Mouse (Mus musculus) heart, embryonic 15.5 days (tissue): ENCODE measurements around the gene Gpr107. TPM values are rescaled to one million over a fixed set of nuclear protein-coding genes. Genes with fewer than 3 reads are reported as not detected.

Experiments
- ATAC-seq: fragments of 200-750 bp; cut with Nextera tagmentation; replicated peaks from 2 replicates; pipeline ENCODE4 v1.8.0; 2017; ENCODE audit warnings: low read depth, moderate TSS enrichment; ENCODE audit not compliant: insufficient number of reproducible peaks, insufficient read depth, low FRiP score
- H3K27ac ChIP-seq: fragments of 300-500 bp; sonication (generic); 2 replicates; pipeline ENCODE4 v1.5.1; 2015; ENCODE audit warnings: mild to moderate bottlenecking, inconsistent platforms
- H3K27me3 ChIP-seq: fragments of 300-500 bp; sonication (generic); 2 replicates; pipeline ENCODE4 v1.6.1; 2015; ENCODE audit warnings: inconsistent platforms
- H3K36me3 ChIP-seq: fragments of 300-500 bp; sonication (generic); 2 replicates; pipeline ENCODE4 v1.6.1; 2015; ENCODE audit warnings: mild to moderate bottlenecking, inconsistent platforms
- H3K4me1 ChIP-seq: fragments of 300-500 bp; sonication (generic); replicated peaks from 2 replicates; pipeline ENCODE4 v1.6.1; 2015; ENCODE audit warnings: inconsistent platforms
- H3K4me2 ChIP-seq: fragments of 300-500 bp; sonication (generic); 2 replicates; pipeline ENCODE4 v1.6.1; 2015; ENCODE audit warnings: inconsistent platforms, mild to moderate bottlenecking, moderate library complexity
- H3K4me3 ChIP-seq: fragments of 300-500 bp; sonication (generic); 2 replicates; pipeline ENCODE4 v1.5.1; 2015; ENCODE audit warnings: mild to moderate bottlenecking, inconsistent platforms
- H3K9ac ChIP-seq: fragments of 300-500 bp; sonication (generic); 2 replicates; pipeline ENCODE4 v1.6.1; 2015; ENCODE audit warnings: mild to moderate bottlenecking, inconsistent platforms
- H3K9me3 ChIP-seq: fragments of 300-500 bp; sonication (generic); replicated peaks from 2 replicates; pipeline ENCODE4 v1.6.1; 2016; ENCODE audit warnings: inconsistent platforms
- WGBS: fragments of 180-500 bp; shearing (Covaris S2); methylation state at CpG from one replicate; pipeline ENCODE4 v1.1.7; 2015; ENCODE audit warnings: mixed read lengths; 5-methylcytosine and 5-hydroxymethylcytosine counted together
- polyA plus RNA-seq: library from polyadenylated mRNA; unstranded; fragments of >200 nt; fragmentation: Nextera tagmentation; extraction: Ambion mirVana; gene quantifications from 2 replicates; pipeline ENCODE4 v1.2.1, GENCODE M21; 2015

Gpr107 gene
- 26.4 and 31.0 TPM in 2 replicates for polyA plus RNA-seq

DNA sequence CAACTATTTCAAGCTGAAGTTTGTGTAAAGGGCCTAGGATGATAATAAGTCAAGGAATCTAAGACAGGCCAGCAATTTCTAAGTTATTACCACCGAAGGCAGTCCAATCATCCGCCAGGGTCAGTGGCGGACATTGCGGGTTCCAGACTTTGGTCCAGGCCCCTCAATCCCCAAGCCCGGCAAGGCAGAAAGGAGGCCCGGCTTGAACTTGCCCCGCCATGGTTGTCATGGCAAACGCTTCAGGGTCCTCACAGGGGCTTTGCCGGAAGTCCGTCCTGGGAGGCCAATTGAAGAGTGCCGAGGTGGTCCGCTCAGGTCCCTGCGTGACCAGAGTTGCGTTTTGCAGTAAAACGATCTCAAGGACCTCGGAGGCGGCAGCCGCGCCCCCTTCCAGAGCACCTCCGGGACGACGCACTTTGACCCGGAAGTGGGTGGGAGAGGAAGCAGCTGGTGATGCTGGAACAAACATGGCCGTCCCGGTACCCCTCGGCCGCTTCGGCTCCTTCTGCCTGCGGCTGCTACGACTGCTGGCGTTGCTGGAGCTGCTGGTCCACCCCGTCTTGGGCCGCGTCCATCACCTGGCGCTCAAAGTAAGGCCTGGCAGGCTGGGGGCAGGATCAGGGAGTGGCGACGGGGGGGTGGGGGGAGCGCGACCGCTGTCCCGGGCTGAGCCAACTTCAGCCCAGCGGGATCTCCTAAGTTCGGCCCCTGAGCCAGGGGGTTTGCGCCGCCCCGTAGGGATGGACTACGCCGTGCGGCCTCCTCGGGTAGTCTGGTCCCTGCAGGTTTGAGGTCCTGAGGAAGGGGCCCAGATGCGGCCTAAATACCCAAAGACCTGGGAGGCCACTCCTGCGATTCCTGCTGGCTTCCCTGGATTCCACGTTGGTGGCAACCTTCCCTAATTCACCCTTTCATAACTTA lies at the start of gene Gpr107:
Gpr107 (plus strand) TSS at position 425 of the 921 bp plus-strand sequence.
- WGBS, result under 1% methylated on average over 53 of the region's 53 CpGs
- Histone ChIP-seq H3K9ac (peak within 1 kb of the TSS; percentile 86), H3K9me3 (no peaks in the 10 kb centered on the region; the same call in 1 of the 2 replicates), H3K27me3 (no peaks in the 10 kb centered on the region), H3K27ac (peak within 1 kb of the TSS; percentile 81), H3K4me1 (peaks cover 28% of the 10 kb centered on the region), H3K4me3 (peak within 1 kb of the TSS; percentile 83), H3K4me2 (peak within 1 kb of the TSS; percentile 64), H3K36me3 (peaks cover 16% of the 10 kb centered on the region)
- peak; percentile 86 for ATAC-seq

GRCm38 (mm10) chr2:31103321-31103720 lies 48.8 kb upstream of the Gpr107 start:
- H3K9ac ChIP-seq, result no peak overlapping the region
- H3K4me3 ChIP-seq, result no peak overlapping the region
- no peak overlapping the region for H3K4me2 ChIP-seq
- H3K27ac ChIP-seq, result no peak overlapping the region
- 68% methylated on average over 8 of the region's 8 CpGs for WGBS
- no peaks in the 10 kb centered on the region for H3K9me3 ChIP-seq
- peaks cover 4% of the 10 kb centered on the region; the same call in 1 of the 2 replicates for H3K36me3 ChIP-seq
- H3K4me1 ChIP-seq, result peaks cover 28% of the 10 kb centered on the region
- no peak for ATAC-seq
- no peaks in the 10 kb centered on the region for H3K27me3 ChIP-seq

GRCm38 (mm10) chr2:31105279-31105678 lies 46.8 kb upstream of the Gpr107 start:
- Histone ChIP-seq H3K27ac (no peak overlapping the region), H3K9ac (no peak overlapping the region), H3K4me1 (peaks cover 37% of the 10 kb centered on the region), H3K4me3 (no peak overlapping the region), H3K36me3 (0 out of 2 replicates have a peak, but pooled peaks cover under 1% of the 10 kb centered on the region), H3K4me2 (no peak overlapping the region), H3K27me3 (no peaks in the 10 kb centered on the region), H3K9me3 (no peaks in the 10 kb centered on the region)
- no peak for ATAC-seq
- 59% methylated on average over 3 of the region's 3 CpGs for WGBS

DNA sequence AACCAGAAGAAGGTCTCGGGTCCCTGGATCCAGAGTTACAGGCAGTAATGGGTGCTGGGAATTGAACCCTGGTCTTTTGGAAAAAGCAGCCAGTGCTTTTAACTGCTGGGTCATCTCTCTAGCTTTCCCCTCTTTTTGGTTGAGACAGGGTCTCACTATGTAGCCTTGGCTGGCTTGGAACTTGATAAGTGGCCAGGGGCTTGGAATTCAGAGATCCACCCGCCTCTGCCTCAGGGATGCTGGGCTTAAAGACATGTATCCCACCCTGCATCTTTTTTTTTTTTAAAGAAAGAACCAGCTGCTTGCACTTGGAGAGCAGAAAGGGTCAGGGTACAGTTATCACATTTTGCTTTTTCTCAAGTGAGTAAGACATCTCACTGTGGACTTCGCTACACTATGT lies 46.1 kb upstream of the Gpr107 start:
- Histone ChIP-seq H3K27me3 (no peaks in the 10 kb centered on the region), H3K9me3 (no peaks in the 10 kb centered on the region), H3K27ac (peak overlapping the region; percentile 82; the same call in 1 of the 2 replicates), H3K4me1 (peaks cover 38% of the 10 kb centered on the region), H3K4me3 (no peak overlapping the region), H3K4me2 (no peak overlapping the region), H3K36me3 (no peaks in the 10 kb centered on the region), H3K9ac (no peak overlapping the region)
- WGBS, result 89% methylated on average over 3 of the region's 3 CpGs
- ATAC-seq, result no peak

DNA sequence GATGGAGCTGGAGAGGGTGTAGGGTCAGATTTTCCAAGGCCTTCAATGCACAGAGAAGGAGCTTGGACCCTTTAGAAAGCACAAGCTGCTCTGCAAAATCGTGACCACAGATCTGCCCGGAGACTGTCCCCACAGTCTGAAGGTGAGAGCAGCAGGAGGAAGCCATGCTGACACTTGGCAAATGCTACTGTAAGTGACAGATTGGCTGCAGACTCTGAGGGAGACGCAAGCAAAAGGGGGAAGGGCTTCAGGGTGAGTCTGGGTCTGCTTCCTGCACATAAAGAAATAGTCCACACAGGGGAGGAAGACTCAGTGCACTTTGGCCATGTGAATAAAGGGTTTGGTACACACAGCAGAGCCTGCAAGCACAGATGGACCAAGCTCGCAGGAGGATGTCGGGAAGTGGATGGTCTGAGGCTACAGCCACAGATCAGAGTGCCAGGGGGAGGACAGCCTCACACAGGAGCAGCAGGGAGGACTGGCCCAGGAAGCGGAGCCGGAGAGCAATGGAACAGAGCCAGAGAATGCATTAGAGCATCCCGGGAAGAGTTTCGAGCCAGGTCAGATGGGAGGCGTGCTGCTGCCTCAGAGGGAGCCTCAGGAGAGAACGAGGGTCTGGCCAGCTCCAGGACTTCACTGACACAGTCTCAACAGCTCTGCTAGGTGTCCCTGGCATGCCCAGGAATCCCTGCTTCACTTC lies 45.3 kb upstream of the Gpr107 start:
- 7% methylated on average over 11 of the region's 11 CpGs for WGBS
- Histone ChIP-seq H3K4me1 (peaks cover 40% of the 10 kb centered on the region), H3K4me3 (peak overlapping the region; percentile 10; the same call in 1 of the 2 replicates), H3K4me2 (peak overlapping the region; percentile 49), H3K9me3 (no peaks in the 10 kb centered on the region), H3K27me3 (no peaks in the 10 kb centered on the region), H3K27ac (peak overlapping the region; percentile 82), H3K36me3 (no peaks in the 10 kb centered on the region), H3K9ac (0 out of 2 replicates have a peak overlapping the region, but pooled peaks have one; percentile 25)
- peak; percentile 79 for ATAC-seq

GRCm38 (mm10) chr2:31108186-31108585 lies 43.9 kb upstream of the Gpr107 start:
- no peak for ATAC-seq
- Histone ChIP-seq H3K36me3 (no peaks in the 10 kb centered on the region), H3K27me3 (no peaks in the 10 kb centered on the region), H3K4me1 (peaks cover 47% of the 10 kb centered on the region), H3K4me2 (no peak overlapping the region), H3K4me3 (no peak overlapping the region), H3K9ac (no peak overlapping the region), H3K27ac (peak overlapping the region; percentile 82), H3K9me3 (no peaks in the 10 kb centered on the region)
- WGBS, result 54% methylated on average over 6 of the region's 6 CpGs

DNA sequence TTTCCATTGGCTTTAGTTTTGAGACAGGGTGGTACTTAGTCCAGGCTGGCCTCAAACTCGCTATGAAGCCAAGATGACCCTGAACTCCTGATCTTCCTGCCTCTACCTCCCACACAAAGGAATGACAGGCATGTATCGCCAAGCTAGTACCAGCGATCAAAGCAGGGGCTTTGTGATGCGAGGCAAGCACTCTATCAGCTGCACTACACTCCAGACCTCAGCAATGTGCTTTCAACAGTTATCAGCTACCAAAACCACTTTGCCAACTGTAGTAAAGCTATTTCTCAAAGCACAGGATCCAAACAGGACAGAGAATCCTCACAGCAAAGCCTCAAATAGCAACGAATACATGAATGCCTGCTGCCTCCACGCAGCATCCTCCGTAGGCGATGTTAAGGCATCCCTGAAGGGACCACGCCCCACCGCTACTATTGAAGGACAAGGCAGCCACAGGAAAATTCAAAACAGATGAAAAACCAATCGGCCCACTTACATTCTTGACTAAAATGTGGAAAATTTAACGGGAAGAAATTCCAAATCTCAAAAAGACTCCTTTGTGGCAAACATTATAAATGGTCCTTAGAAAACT lies 42.1 kb upstream of the Gpr107 start:
- Histone ChIP-seq H3K36me3 (no peaks in the 10 kb centered on the region), H3K27ac (no peak overlapping the region), H3K9ac (no peak overlapping the region), H3K4me3 (no peak overlapping the region), H3K4me2 (no peak overlapping the region), H3K9me3 (no peaks in the 10 kb centered on the region), H3K4me1 (peaks cover 47% of the 10 kb centered on the region), H3K27me3 (no peaks in the 10 kb centered on the region)
- WGBS, result 47% methylated on average over 12 of the region's 12 CpGs
- ATAC-seq, result no peak

DNA sequence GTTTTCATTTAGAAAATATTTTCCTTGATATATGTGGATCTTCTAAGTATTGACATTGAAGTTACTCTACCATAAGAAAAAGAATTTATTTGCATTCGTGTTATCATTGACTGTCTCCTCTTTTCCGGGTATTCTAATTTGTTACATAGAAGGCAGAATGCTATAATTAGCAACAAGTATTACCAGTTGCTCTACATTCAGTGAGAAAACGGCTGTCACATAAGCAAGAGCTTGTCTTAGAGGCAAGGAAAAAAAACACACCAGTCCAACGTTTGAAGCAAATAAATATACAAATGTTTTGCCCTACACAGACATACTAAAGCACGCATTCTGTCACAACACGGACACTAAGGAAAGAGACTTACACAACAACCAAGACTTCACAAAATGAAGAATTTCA lies 40.4 kb upstream of the Gpr107 start:
- no peaks in the 10 kb centered on the region for H3K36me3 ChIP-seq
- H3K27me3 ChIP-seq, result no peaks in the 10 kb centered on the region
- H3K27ac ChIP-seq, result no peak overlapping the region
- H3K4me2 ChIP-seq, result no peak overlapping the region
- ATAC-seq, result no peak
- H3K4me1 ChIP-seq, result peaks cover 52% of the 10 kb centered on the region
- H3K4me3 ChIP-seq, result no peak overlapping the region
- H3K9me3 ChIP-seq, result no peaks in the 10 kb centered on the region
- 53% methylated on average over 6 of the region's 6 CpGs for whole genome bisulfite sequencing
- H3K9ac ChIP-seq, result no peak overlapping the region

GRCm38 (mm10) chr2:31114205-31114604 lies 37.9 kb upstream of the Gpr107 start:
- no peak overlapping the region for H3K4me3 ChIP-seq
- WGBS, result 90% methylated on average over 2 of the region's 2 CpGs
- no peak for ATAC-seq
- H3K9ac ChIP-seq, result no peak overlapping the region
- H3K4me2 ChIP-seq, result no peak overlapping the region
- no peaks in the 10 kb centered on the region for H3K27me3 ChIP-seq
- no peaks in the 10 kb centered on the region for H3K9me3 ChIP-seq
- H3K36me3 ChIP-seq, result no peaks in the 10 kb centered on the region
- H3K27ac ChIP-seq, result no peak overlapping the region
- H3K4me1 ChIP-seq, result peaks cover 39% of the 10 kb centered on the region

DNA sequence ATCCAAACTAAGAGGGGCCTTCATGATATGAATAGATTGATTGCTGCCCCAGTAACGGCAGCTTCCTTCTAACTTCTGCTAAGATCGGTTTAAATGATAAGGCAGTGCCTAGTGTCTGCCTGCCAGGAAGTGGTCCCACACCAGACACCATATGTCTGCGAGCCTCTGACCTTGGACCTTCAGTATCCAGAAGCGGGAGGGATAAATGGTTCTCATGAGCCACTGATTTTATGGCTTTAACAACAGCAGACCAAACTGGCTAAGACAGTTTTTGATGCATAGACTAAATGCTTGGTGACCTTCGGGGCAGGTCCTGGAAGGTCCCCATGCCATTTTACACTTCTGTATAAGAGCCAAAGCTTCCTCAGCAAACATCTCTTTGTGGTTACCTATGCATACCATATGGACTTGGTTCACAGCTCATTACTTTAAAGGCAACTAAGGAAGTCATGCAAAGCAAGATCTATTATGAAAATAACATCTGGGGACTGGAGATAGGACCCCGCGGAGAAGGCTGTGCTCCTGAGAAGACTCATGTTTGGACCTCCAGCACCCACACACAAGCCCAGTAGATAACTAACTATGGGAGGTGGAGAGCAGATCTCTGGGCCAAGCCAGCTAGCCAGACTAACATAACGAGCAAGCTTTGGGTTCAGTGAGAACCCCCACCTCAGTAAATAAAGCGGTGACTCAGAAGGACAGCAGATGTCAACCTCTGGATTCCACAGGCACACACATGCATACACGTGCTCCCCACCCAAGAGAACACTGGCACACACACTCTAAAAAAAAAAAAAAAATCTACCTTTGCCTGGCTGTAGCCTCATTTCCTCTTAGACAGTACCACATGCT lies 36.8 kb upstream of the Gpr107 start:
- no peaks in the 10 kb centered on the region for H3K36me3 ChIP-seq
- H3K4me3 ChIP-seq, result no peak overlapping the region
- peak overlapping the region; percentile 36; the same call in 1 of the 2 replicates for H3K27ac ChIP-seq
- H3K4me2 ChIP-seq, result no peak overlapping the region
- H3K4me1 ChIP-seq, result peaks cover 43% of the 10 kb centered on the region
- WGBS, result 61% methylated on average over 10 of the region's 10 CpGs
- H3K27me3 ChIP-seq, result no peaks in the 10 kb centered on the region
- ATAC-seq, result no peak
- no peak overlapping the region for H3K9ac ChIP-seq
- no peaks in the 10 kb centered on the region for H3K9me3 ChIP-seq
